Comparison of ENCODE assay signal across 10 mouse cellular contexts in genomic region chr14:120846073-120846850, GRCm38 (mm10).
DNase-seq lines count a peak whose midpoint lies in the region; ATAC-seq lines count a peak whose summit lies in the region.
"Had no signal": no experiment of that assay in that cellular context is flagged by ENCODE, and none has a peak within 500 bp of the region (broad histone marks: within the 10 kb centered on the region; RNA-seq: fewer than 3 reads in every experiment).

No protein-coding gene starts in this region.

- no peak overlapping the region for H3K9ac ChIP-seq in heart, embryonic 16.5 days (ENCODE audit: low read length)

- H3K27me3 ChIP-seq in heart, embryonic 16.5 days (ENCODE audit: control insufficient read depth, insufficient read depth, low read length): no peaks in the 10 kb centered on the region
- H3K27me3 ChIP-seq in limb, embryonic 10.5 days (ENCODE audit: low read depth, poor library complexity, severe bottlenecking): no peaks in the 10 kb centered on the region

- H3K36me3 ChIP-seq in heart, embryonic 16.5 days (ENCODE audit: control insufficient read depth, insufficient read depth): no peaks in the 10 kb centered on the region
- H3K36me3 ChIP-seq in limb, embryonic 10.5 days: no peaks in the 10 kb centered on the region

- no peak overlapping the region for H3K4me3 ChIP-seq in heart, embryonic 16.5 days (ENCODE audit: low read length)
- no peak overlapping the region for H3K4me3 ChIP-seq in limb, embryonic 10.5 days
- H3K4me3 ChIP-seq: megakaryocyte, embryonic 14.5 days had no signal

- no peak for DNase-seq in frontal cortex, adult 2 months (ENCODE audit: extremely low spot score in 1 of 2, low spot score in 1 of 2)
- peak; percentile 85 to 90 for DNase-seq in adrenal gland, adult (ENCODE audit: inconsistent age in 2 of 2, low spot score in 1 of 2)
- peak; percentile 59 for DNase-seq in lung, postnatal 10 days
- no peak for DNase-seq in limb, embryonic 10.5 days (ENCODE audit: low spot score)
- no peak for DNase-seq in left cerebral cortex, postnatal 10 days (ENCODE audit: extremely low spot score in 1 of 2, low spot score in 2 of 2)
- no peak for DNase-seq in frontal cortex, postnatal 36 days (ENCODE audit: low spot score in 2 of 2)

- H3K4me1 ChIP-seq in heart, embryonic 16.5 days (ENCODE audit: control insufficient read depth, insufficient read depth, low read length): peaks cover 13% of the 10 kb centered on the region
- peaks cover 18% of the 10 kb centered on the region for H3K4me1 ChIP-seq in limb, embryonic 10.5 days

- ATAC-seq in frontal cortex, adult (ENCODE audit: low TSS enrichment): 0 out of 2 replicates have a peak, but pooled peaks have one; percentile 1
- ATAC-seq in heart, embryonic 16.5 days (replicated peaks; ENCODE audit: extremely low read depth, insufficient read depth, low FRiP score): peak; percentile 67

- H3K27ac ChIP-seq in heart, embryonic 16.5 days (ENCODE audit: low read length): peak overlapping the region; percentile 77
- H3K27ac ChIP-seq in limb, embryonic 10.5 days: no peak overlapping the region
- H3K27ac ChIP-seq: hindbrain, postnatal 0 days had no signal

- H3K9me3 ChIP-seq in heart, embryonic 16.5 days (replicated peaks; ENCODE audit: control insufficient read depth, low read length): no peaks in the 10 kb centered on the region
- no peaks in the 10 kb centered on the region for H3K9me3 ChIP-seq in limb, embryonic 10.5 days (replicated peaks)

- 29% methylated on average over 10 of the region's 10 CpGs for WGBS in heart, embryonic 16.5 days
- 58% methylated on average over 10 of the region's 10 CpGs for WGBS in limb, embryonic 10.5 days

- no peak overlapping the region for H3K4me2 ChIP-seq in heart, embryonic 16.5 days (ENCODE audit: low read depth, low read length)

- intact Hi-C loops in left cerebral cortex, postnatal 10 days (cut with DNase I): no loop called here

Comparison
In these comparisons a context has a peak if more than half of its experiments do, and no peak if none do; other contexts are left out.
1. DNase-seq: peak in adrenal gland, adult (2 of 2) and lung, postnatal 10 days (single experiment); none in frontal cortex, adult 2 months (0 of 2), limb, embryonic 10.5 days (single experiment), left cerebral cortex, postnatal 10 days (0 of 2) and frontal cortex, postnatal 36 days (0 of 2).